Mouse (Mus musculus) heart, embryonic 12.5 days (tissue): ENCODE data around the gene Olfr810. TPM values are rescaled to one million over a fixed set of nuclear protein-coding genes. Genes with fewer than 3 reads are reported as not detected.

Experiments
- ATAC-seq: fragments of 200-750 bp; cut with Nextera tagmentation; 2 replicates; pipeline ENCODE4 v1.8.0; 2017; ENCODE audit warnings: moderate TSS enrichment, moderate library complexity; ENCODE audit not compliant: insufficient number of reproducible peaks, low FRiP score
- H3K27ac ChIP-seq: fragments of 300-500 bp; sonication (generic); 2 replicates; pipeline ENCODE4 v1.5.1; 2016; ENCODE audit warnings: mild to moderate bottlenecking, moderate library complexity; ENCODE audit not compliant: poor library complexity, severe bottlenecking
- H3K27me3 ChIP-seq: fragments of 300-500 bp; sonication (generic); replicated peaks from 2 replicates; pipeline ENCODE4 v1.6.1; 2016; ENCODE audit warnings: mild to moderate bottlenecking, moderate library complexity
- H3K36me3 ChIP-seq: fragments of 300-500 bp; sonication (generic); 2 replicates; pipeline ENCODE4 v1.6.1; 2016; ENCODE audit warnings: mild to moderate bottlenecking, moderate library complexity
- H3K4me1 ChIP-seq: fragments of 300-500 bp; sonication (generic); replicated peaks from 2 replicates; pipeline ENCODE4 v1.6.1; 2016; ENCODE audit warnings: mild to moderate bottlenecking
- H3K4me2 ChIP-seq: fragments of 300-500 bp; sonication (generic); 2 replicates; pipeline ENCODE4 v1.6.1; 2016; ENCODE audit warnings: mild to moderate bottlenecking, moderate library complexity
- H3K4me3 ChIP-seq: fragments of 300-500 bp; sonication (generic); 2 replicates; pipeline ENCODE4 v1.5.1; 2016; ENCODE audit warnings: mild to moderate bottlenecking
- H3K9ac ChIP-seq: fragments of 300-500 bp; sonication (generic); 2 replicates; pipeline ENCODE4 v1.6.1; 2016; ENCODE audit warnings: mild to moderate bottlenecking, moderate library complexity
- H3K9me3 ChIP-seq: fragments of 300-500 bp; sonication (generic); replicated peaks from 2 replicates; pipeline ENCODE4 v1.6.1; 2016; ENCODE audit warnings: mild to moderate bottlenecking, moderate library complexity
- WGBS: fragments of 180-500 bp; shearing (Covaris S2); methylation state at CpG from one replicate; pipeline ENCODE4 v1.1.7; 2016; 5-methylcytosine and 5-hydroxymethylcytosine counted together
- polyA plus RNA-seq: library from polyadenylated mRNA; unstranded; fragments of >200 nt; fragmentation: Nextera tagmentation; extraction: Ambion mirVana; gene quantifications from 2 replicates; pipeline ENCODE4 v1.2.1, GENCODE M21; 2016

Olfr810 gene
- polyA plus RNA-seq, result not detected in 2 replicates

DNA sequence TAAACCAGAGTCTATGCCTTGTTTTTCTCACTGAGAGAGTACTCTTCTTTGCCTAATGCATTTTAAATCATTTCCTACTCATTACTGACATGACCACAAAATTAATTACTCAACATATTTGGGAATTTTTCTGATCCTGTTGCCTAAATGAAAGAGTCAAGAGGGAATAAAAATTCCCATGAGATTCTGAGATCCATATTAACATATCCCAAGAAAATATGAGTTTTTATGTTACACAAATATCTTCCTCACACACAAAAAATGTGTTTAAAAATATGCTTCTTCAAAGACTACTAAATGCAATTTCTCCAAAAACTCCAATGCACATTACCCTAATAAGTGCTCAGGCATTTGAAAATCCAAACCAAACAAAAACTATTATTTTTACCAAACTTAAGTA is at the start of gene Olfr810:
Gene Olfr810 (minus strand): TSS at position 101 of the 400 bp plus-strand sequence.
- no peak for ATAC-seq
- no peaks in the 10 kb centered on the region for H3K4me1 ChIP-seq

DNA sequence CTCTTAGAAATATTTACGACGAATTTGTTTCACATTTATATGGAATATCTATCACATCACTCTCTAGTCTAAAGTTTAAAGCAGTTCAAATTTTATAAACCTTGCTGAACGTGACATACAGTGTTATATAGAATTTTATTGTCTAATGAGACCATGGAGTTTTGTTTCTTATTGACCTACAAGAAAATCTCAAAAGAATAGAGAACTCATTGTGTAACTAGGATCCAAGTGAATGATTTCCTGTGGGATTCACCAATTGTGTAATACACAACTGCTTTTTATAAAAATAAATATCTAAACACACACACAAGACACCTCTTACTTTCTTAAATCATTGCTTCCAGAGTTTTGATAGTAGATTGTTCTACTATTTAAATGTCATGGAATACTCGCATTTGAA is 9.6 kb upstream of the Olfr810 start, which contains the start of gene Olfr811:
Gene Olfr811 (minus strand): TSS at position 101 of the 400 bp plus-strand sequence.
- no peaks in the 10 kb centered on the region for H3K27me3 ChIP-seq
- H3K27ac ChIP-seq, result no peak within 1 kb of the TSS
- H3K4me2 ChIP-seq, result no peak within 1 kb of the TSS
- no peak within 1 kb of the TSS for H3K9ac ChIP-seq
- H3K4me1 ChIP-seq, result no peaks in the 10 kb centered on the region
- H3K36me3 ChIP-seq, result no peaks in the 10 kb centered on the region
- no peak within 1 kb of the TSS for H3K4me3 ChIP-seq
- H3K9me3 ChIP-seq, result no peaks in the 10 kb centered on the region
- WGBS, result 73% methylated on average over 4 of the region's 4 CpGs
- ATAC-seq, result no peak

More for the DNA sequence above, at the start of gene Olfr810:
- H3K4me2 ChIP-seq, result no peak within 1 kb of the TSS
- H3K9ac ChIP-seq, result no peak within 1 kb of the TSS
- H3K27ac ChIP-seq, result no peak within 1 kb of the TSS
- no peak within 1 kb of the TSS for H3K4me3 ChIP-seq
- H3K27me3 ChIP-seq, result no peaks in the 10 kb centered on the region
- H3K9me3 ChIP-seq, result no peaks in the 10 kb centered on the region
- H3K36me3 ChIP-seq, result no peaks in the 10 kb centered on the region

DNA sequence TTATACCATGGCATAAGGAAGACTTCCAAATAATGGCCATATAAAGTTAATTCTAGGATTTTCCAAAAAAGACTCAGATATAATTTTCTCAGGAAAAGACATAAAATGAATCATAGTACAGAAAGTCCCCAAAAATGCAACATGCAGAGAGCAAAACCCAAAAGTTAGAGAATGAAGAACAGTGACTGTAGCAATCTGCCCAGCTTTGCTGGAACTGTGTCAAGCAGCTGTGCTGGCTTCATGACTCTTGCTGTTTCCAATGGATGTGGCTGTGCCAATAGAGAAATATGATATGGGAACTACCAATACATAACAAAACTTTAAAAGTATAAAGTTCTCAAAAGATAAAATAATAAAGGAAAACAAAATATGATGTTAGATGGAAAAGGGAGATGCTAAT is 16.6 kb downstream of the Olfr810 start:
- no peak overlapping the region for H3K4me2 ChIP-seq
- H3K4me1 ChIP-seq, result no peaks in the 10 kb centered on the region
- ATAC-seq, result no peak
- no peak overlapping the region for H3K9ac ChIP-seq
- no peaks in the 10 kb centered on the region for H3K27me3 ChIP-seq
- no peak overlapping the region for H3K27ac ChIP-seq
- no peaks in the 10 kb centered on the region for H3K9me3 ChIP-seq
- no peak overlapping the region for H3K4me3 ChIP-seq
- no peaks in the 10 kb centered on the region for H3K36me3 ChIP-seq

DNA sequence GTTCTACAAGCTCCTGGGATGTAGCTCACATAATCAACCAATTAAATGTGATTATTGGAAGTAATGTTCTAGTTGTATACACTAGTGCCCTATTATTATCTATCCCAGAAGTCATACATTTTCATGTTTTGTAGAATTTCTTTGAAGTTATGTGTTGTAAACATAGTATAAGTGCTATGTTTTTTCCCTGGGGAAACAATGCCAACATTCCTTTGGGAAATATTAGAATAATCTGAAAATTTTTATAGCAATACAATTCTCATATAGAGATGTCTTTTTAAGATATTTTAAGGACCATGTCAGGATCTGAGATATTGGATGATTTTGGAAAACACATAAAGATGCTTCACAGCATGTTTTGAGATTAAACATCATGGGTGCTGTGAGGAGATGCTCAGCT is 20.4 kb downstream of the Olfr810 start, which contains the start of gene Olfr809:
Gene Olfr809 (plus strand): TSS at position 301 of the 400 bp plus-strand sequence.
- Histone ChIP-seq H3K4me1 (no peaks in the 10 kb centered on the region), H3K9me3 (no peaks in the 10 kb centered on the region), H3K36me3 (no peaks in the 10 kb centered on the region), H3K27ac (no peak within 1 kb of the TSS), H3K9ac (no peak within 1 kb of the TSS), H3K4me2 (no peak within 1 kb of the TSS), H3K4me3 (no peak within 1 kb of the TSS), H3K27me3 (no peaks in the 10 kb centered on the region)
- no peak for ATAC-seq

DNA sequence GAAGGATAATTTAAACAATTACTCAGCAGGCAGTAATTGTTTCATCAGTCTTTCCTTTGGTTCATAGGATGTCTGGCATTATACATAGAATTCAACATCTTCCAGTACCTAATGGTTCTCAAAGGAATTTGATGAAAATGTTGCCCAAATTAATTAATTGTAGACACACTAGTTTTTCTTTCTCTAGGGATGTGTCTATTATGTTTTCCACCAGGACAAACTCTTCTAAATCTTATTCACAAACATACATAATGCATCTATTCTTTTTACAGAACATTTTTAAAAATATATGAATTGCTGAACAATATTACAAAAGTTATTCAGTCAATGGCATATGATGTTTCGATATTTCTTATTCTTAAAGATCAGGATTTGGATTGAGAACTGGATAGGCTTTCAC is 29.5 kb downstream of the Olfr810 start, which contains the start of gene Olfr808:
Gene Olfr808 (plus strand): TSS at position 301 of the 400 bp plus-strand sequence.
- ATAC-seq, result no peak
- Histone ChIP-seq H3K9me3 (no peaks in the 10 kb centered on the region), H3K36me3 (no peaks in the 10 kb centered on the region), H3K4me3 (no peak within 1 kb of the TSS), H3K4me2 (no peak within 1 kb of the TSS), H3K4me1 (no peaks in the 10 kb centered on the region), H3K9ac (no peak within 1 kb of the TSS), H3K27ac (no peak within 1 kb of the TSS), H3K27me3 (no peaks in the 10 kb centered on the region)
- 79% methylated on average over 1 of the region's 1 CpGs for WGBS

DNA sequence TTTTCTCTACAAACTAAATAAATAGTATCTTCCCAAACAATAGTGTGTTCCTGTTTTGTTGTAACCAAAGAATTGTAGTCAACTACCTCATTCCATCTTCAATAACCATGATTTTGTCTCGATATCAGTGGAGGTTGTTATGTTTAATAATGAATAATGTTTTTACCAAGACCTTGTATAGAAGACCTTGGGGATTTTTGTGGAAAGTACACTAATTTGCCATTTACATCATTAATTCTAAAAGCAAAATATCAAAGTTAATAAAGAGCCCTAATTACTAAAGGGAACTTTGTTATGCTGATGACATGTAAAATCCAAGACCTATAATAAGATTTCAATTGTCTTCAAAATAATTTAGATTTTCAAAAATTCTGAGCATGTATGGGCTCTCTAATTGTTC is 37.0 kb downstream of the Olfr810 start, which contains the start of gene Olfr807:
Gene Olfr807 (minus strand): TSS at position 101 of the 400 bp plus-strand sequence.
- Histone ChIP-seq H3K27me3 (no peaks in the 10 kb centered on the region), H3K36me3 (no peaks in the 10 kb centered on the region), H3K4me3 (no peak within 1 kb of the TSS), H3K27ac (no peak within 1 kb of the TSS), H3K9ac (no peak within 1 kb of the TSS), H3K4me1 (no peaks in the 10 kb centered on the region), H3K9me3 (no peaks in the 10 kb centered on the region), H3K4me2 (no peak within 1 kb of the TSS)
- no peak for ATAC-seq
- 75% methylated on average over 1 of the region's 1 CpGs for WGBS

DNA sequence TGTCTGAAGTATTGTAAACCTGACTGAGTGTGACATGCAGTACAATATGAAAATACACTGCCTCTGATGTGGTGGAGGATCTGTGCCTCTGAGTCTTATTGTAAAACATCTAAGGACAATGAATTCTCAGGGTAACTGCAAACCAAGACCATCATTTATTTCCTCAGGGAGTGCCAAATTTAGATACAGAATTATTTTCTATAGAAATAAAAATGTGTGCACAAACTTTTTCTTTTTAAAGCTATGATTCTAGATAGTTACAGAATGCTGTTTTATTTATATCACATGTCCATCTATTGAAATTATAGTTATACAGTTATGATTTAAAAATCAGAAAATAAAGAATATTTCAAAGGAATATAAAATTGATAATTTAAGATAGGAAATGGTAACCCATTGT is 52.9 kb downstream of the Olfr810 start, which contains the start of gene Olfr806:
Gene Olfr806 (minus strand): TSS at position 101 of the 400 bp plus-strand sequence.
- H3K27ac ChIP-seq, result no peak within 1 kb of the TSS
- H3K27me3 ChIP-seq, result no peaks in the 10 kb centered on the region
- H3K4me1 ChIP-seq, result no peaks in the 10 kb centered on the region
- no peaks in the 10 kb centered on the region for H3K36me3 ChIP-seq
- no peak within 1 kb of the TSS for H3K4me2 ChIP-seq
- H3K4me3 ChIP-seq, result no peak within 1 kb of the TSS
- ATAC-seq, result no peak
- 0 out of 2 replicates have a peak, but pooled peaks cover 3% of the 10 kb centered on the region for H3K9me3 ChIP-seq
- no peak within 1 kb of the TSS for H3K9ac ChIP-seq

Other genes with a start within 250 kb of the Olfr810 start
- not detected in 2 replicates for gene Olfr794, start 227.3 kb downstream of the Olfr810 start, polyA plus RNA-seq
- not detected in 2 replicates for gene Olfr796, start 182.3 kb downstream of the Olfr810 start, polyA plus RNA-seq
- not detected in 2 replicates for gene Olfr798, start 167.0 kb downstream of the Olfr810 start, polyA plus RNA-seq
- gene Olfr799, start 157.4 kb downstream of the Olfr810 start, polyA plus RNA-seq, result not detected in 2 replicates
- not detected in 2 replicates for gene Olfr800, start 137.2 kb downstream of the Olfr810 start, polyA plus RNA-seq
- not detected in 2 replicates for gene Olfr801, start 121.1 kb downstream of the Olfr810 start, polyA plus RNA-seq
- not detected in 2 replicates for gene Olfr802, start 106.7 kb downstream of the Olfr810 start, polyA plus RNA-seq
- gene Olfr803, start 100.6 kb downstream of the Olfr810 start, polyA plus RNA-seq, result not detected in 2 replicates
- gene Olfr804, start 91.7 kb downstream of the Olfr810 start, polyA plus RNA-seq, result not detected in 2 replicates
- not detected in 2 replicates for gene Olfr805, start 65.5 kb downstream of the Olfr810 start, polyA plus RNA-seq
- not detected in 2 replicates for gene Olfr806, start 53.0 kb downstream of the Olfr810 start, polyA plus RNA-seq
- not detected in 2 replicates for gene Olfr807, start 37.1 kb downstream of the Olfr810 start, polyA plus RNA-seq
- not detected in 2 replicates for gene Olfr808, start 29.4 kb downstream of the Olfr810 start, polyA plus RNA-seq
- gene Olfr809, start 20.3 kb downstream of the Olfr810 start, polyA plus RNA-seq, result not detected in 2 replicates
- not detected in 2 replicates for gene Olfr811, start 9.5 kb upstream of the Olfr810 start, polyA plus RNA-seq
- not detected in 2 replicates for gene Olfr812, start 51.2 kb upstream of the Olfr810 start, polyA plus RNA-seq
- not detected in 2 replicates for gene Olfr813, start 60.5 kb upstream of the Olfr810 start, polyA plus RNA-seq
- gene Olfr814, start 84.9 kb upstream of the Olfr810 start, polyA plus RNA-seq, result not detected in 2 replicates
- not detected in 2 replicates for gene Olfr815, start 111.0 kb upstream of the Olfr810 start, polyA plus RNA-seq
- not detected in 2 replicates for gene Olfr816, start 120.7 kb upstream of the Olfr810 start, polyA plus RNA-seq
- gene Olfr818, start 154.2 kb upstream of the Olfr810 start, polyA plus RNA-seq, result not detected in 2 replicates
- not detected in 2 replicates for gene Olfr819, start 172.3 kb upstream of the Olfr810 start, polyA plus RNA-seq
- not detected in 2 replicates for gene Olfr247, start 181.2 kb upstream of the Olfr810 start, polyA plus RNA-seq
- gene Gm10310, start 190.1 kb upstream of the Olfr810 start, polyA plus RNA-seq, result not detected in 2 replicates
- gene Olfr820, start 217.7 kb upstream of the Olfr810 start, polyA plus RNA-seq, result not detected in 2 replicates
- not detected in 2 replicates for gene Olfr821, start 235.4 kb upstream of the Olfr810 start, polyA plus RNA-seq